Mouse (Mus musculus): ENCODE results near the gene Adamtsl2.

Adamtsl2 gene

DNA sequence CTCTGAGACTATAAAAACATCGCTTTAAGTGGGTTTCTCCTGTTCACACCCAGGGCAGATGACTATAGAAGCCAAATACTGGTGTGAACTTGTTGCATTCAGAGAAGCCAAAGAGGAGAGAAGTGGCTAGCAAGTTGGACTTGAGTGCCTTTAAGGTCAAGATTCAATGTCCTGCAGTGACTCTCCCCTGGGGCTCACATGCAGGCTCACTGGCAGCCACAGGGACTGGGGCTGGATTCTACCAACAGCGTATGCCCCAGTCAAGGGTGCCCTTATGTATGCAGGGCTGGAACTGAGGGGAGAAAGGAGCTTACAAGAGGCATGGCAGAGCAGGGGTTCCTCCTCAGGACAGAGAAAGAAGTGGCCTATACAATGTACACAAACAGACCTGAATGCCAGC, 40.6 kb downstream of the Adamtsl2 start:
- DNase-seq (ENCODE audit: low read depth, low spot score): no peak

GRCm38 (mm10) chr2:27120241-27120641, 41.1 kb downstream of the Adamtsl2 start:
- no peak for DNase-seq (ENCODE audit: low read depth, low spot score)

DNA sequence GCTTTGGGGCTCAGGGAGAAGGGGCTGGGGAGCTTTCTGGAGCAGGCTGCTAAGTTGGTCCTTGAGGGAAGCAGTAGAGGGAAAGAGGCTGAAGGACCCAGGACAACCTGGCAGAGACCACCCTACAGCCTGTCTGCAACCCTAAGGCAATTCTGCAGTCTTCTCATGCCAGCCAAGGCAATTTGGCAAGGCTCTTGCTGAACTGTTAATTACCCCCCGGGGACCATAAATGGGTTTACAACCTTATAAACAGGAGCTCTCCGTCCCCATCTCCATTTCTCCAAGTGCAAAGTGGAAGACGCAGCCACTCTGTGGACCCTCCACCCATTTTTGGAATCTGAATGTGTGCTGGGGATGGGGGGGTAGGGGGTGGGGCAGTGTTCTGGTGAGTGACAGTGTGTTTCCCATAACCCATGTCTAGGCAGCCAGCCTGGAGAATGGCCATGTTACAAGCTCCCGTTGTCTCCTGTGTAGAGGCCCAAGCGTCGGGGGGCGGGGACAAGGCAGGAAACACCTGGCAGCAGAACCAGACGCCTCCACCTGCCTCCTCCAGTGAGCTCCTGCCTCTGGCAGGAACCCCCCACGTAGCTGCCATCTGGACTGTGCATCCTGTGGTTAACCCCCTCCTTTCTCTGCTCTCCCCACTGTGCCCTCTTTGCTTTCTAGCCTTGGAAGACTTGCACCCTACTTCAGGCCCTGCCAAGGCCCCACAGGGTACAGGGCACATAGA, 42.6 kb downstream of the Adamtsl2 start:
- DNase-seq (ENCODE audit: low read depth, low spot score): peak; percentile 82

DNA sequence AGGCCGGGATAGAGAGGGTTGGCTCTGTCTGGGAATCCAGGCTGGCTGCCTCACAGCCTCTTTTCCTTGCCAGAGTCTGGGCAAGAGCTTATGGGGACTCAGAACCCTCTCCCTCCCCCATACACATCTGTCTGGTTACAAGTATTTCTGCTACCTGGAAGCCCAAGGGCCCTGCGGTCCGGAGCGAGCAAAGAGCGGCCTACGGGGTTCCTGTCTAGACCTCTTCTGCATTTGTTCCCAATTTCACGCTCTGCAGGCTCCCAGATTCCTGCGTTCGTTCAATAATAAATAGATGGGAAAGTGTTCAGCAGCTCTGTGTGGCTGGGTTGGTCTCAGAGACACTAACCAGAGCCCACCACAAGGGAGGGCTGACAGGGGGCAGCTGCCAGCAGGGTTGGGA, 43.4 kb downstream of the Adamtsl2 start:
- DNase-seq (ENCODE audit: low read depth, low spot score): no peak

DNA sequence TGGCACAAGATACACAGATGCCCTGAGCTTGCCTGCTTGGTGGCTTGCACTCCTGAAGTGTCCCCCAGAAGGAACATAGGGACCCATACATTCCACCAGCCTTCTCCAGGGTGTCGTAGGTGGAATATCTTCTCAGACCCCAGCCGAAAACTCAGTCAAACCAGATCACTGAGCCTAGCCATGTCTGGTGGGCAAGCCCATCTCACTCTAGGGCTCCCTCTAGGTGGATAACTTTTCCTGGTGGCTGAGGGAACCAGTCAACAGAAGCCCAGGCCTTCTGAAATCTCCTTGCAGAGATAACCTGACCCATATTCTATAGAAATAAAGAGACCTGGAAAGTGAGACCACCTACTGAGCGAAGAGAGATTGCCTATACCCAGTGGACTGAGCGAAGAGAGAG, 43.9 kb downstream of the Adamtsl2 start:
- no peak for DNase-seq (ENCODE audit: low read depth, low spot score)

DNA sequence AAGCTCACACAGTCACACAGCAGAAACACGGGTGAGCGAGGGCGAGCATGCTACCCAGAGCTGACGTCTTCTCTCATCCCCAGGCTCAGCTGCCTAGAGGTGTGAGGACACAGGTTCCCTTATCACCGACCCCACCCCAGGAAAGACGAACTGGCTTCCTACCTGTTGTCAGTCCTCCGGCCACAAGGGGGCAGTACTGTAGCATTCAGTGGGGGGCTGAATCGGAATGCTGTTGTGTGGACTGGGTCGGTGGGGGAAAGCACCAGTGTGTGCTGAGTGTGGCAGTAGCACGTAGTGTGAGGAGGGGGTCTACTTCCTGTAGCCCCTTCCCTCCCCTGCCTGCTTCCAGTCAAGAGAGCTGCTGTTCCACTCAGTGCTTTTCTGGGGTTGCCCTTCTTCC, 46.8 kb downstream of the Adamtsl2 start:
- DNase-seq (ENCODE audit: low read depth, low spot score): peak; percentile 64

GRCm38 (mm10) chr2:27126496-27126895, 47.3 kb downstream of the Adamtsl2 start:
- no peak for DNase-seq (ENCODE audit: low read depth, low spot score)

GRCm38 (mm10) chr2:27128990-27129389, 49.8 kb downstream of the Adamtsl2 start:
- DNase-seq (ENCODE audit: low read depth, low spot score): no peak

- no peak for DNase-seq (ENCODE audit: low read depth, low spot score)
Observed at GRCm38 (mm10) chr2:27135935-27136334, 56.8 kb downstream of the Adamtsl2 start.

DNA sequence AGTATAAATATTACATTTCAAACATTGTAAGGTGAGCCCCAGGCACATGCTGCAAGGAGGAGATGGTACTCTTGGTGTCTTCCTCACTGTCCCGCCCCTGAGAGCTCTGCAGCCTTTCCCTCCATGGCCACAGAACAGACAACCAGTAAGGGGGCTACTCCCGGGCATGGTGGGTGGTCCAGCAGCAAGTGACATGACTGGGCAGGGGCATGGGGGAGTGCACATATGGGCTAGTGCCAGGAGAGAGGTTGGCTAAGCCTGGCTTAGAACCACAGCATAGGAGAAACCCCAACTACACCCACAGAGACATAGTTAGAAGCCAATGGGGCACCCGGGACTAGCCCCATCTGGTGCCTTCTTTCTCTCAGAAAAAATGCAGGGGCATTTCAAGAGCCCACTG, 57.2 kb downstream of the Adamtsl2 start:
- no peak for DNase-seq (ENCODE audit: low read depth, low spot score)

GRCm38 (mm10) chr2:27136789-27137188, 57.6 kb downstream of the Adamtsl2 start:
- no peak for DNase-seq (ENCODE audit: low read depth, low spot score)

DNA sequence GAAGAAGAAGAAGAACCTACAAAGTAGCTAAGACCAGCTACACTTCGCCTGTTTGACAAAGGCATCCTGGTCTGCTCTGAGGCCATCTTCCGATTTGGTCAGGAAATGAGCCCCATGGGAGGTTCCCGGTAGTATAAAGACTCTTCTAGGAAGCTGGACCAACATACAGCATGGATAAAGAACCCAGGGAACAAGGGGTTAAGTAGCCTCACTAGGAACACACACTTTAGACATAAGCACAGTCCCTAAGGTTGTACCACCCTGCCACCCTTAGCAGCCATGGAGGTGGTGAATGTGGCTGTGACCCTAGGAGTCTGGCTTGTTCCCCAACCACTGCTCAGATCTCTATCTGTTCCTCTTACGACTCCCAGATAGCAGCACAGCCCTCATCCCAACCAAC, 59.2 kb downstream of the Adamtsl2 start:
- DNase-seq (ENCODE audit: low read depth, low spot score): no peak

DNA sequence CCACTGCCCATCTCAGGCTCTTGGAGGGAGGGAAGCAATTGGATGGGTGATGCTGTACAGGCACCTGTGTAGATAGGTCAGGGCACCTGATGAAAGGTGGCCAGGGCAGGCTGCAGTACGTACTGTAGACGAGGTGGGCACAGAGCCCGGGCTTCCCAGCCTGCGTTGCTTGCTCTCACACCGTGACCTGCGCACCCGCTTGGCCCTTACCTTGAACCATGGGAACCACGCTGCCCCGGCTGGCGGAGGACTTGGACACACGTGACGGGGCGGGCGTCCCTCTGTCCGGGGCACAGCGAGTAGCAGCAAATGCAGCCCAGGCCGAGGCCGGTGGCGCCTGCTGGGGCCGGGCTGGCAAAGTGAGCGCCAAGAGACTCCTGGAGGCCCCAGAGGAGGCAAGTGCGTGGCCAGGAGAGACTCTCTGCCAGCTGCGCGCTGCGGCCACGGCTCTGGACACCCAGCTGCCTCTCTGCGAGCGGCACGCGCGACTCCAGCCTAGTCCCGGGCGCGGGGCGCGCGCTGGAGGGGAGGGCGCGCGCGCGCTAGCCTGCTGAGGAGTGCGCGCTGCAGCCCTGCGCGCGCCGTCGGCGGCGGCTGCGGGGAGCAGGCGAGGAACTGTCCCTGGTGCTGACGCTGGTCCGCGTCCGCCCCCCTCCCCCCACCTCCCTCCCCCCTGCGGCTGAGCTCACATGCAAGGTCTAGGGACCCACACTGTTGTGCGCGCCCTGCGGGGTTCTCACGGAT, 62.9 kb downstream of the Adamtsl2 start, which contains the start of gene Fam163b:
Gene Fam163b (minus strand): TSS at position 542 of the 744 bp plus-strand sequence.
- DNase-seq (ENCODE audit: low read depth, low spot score): peak; percentile 56

GRCm38 (mm10) chr2:27144957-27145356, 65.8 kb downstream of the Adamtsl2 start:
- DNase-seq (ENCODE audit: low read depth, low spot score): no peak

DNA sequence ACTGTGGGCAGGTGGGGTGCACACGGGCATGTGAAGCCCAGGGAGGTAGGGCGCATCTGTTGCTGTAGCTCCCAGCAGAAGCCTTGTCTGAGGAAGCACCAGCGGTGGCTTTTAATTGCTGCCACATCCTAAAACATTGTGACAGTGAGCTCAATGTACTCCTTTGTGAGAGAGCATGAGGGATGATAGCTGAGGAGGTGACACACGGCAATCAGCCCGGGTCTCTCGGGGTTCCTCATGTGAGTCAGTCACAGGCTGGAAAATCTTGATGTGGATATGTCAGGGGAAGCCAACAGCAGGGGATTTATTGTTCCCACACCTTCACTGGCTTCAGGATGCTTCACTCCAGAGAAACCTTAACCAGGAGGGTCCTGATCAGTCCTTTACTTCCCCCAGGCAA, 67.7 kb downstream of the Adamtsl2 start:
- DNase-seq (ENCODE audit: low read depth, low spot score): no peak

DNA sequence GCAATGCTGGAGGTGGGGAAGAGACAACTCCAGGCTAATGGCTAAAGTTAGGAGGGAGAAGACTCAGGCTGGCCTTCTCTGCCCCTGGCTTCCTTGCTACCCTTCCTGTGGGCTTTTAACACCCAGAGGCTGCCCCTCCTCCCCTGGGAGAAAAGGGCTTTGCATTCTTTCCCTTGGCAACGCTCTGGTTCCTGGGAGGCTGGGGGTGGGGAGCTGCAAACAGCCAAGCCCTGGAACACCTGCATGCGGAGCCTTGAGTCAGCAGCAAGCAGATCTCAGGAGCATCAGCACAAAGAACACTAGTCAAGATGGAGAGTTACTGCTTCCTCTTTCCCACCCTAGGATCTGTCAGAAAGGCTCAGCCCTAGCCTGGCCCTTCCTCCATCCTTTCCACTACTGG, 70.3 kb downstream of the Adamtsl2 start:
- DNase-seq (ENCODE audit: low read depth, low spot score): no peak

DNA sequence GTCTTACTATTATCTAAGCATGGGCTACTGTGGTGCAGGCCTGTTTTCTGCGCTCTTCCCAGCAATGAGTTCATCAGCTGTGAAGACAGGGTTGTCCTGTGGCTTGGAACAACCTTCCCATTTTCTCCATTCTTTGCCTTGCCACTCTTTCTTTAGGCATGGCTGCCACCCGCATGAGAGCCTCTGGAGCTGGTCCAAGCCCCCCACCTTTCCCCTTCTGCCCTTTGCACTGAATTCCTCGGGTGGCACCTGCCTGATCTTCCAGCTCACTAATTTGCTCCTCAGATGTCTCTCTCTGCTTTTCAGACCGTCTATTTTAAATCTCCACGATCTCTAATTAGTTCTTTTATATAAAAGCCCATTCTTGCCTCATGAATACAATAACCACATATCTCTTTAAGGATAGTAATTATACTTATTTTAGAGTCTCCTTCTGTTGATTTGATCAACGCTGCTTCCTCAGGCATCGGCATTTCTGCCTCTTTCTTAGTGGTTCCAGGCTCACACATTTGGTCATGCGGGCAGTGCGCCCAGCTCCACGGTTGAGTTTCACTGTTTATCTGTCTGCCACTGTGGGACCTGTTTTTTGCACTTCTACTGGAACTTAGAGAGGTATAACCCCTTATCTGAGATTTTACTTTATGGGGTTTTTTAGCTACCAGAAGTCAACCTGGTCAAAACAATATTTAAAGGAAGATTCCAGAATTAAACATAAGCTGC, 75.4 kb downstream of the Adamtsl2 start:
- no peak for DNase-seq (ENCODE audit: low read depth, low spot score)

GRCm38 (mm10) chr2:27156596-27156995, 77.4 kb downstream of the Adamtsl2 start:
- DNase-seq (ENCODE audit: low read depth, low spot score): no peak
